Mouse (Mus musculus): ENCODE results near the gene Ins1.

The Ins1 gene

DNA sequence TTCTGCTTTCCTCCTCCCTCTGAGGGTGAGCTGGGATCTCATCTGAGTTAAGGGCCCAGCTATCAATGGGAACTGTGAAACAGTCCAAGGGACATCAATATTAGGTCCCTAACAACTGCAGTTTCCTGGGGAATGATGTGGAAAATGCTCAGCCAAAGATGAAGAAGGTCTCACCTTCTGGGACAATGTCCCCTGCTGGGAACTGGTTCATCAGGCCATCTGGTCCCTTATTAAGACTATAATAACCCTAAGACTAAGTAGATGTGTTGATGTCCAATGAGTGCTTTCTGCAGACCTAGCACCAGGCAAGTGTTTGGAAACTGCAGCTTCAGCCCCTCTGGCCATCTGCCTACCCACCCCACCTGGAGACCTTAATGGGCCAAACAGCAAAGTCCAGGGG is at the start of gene Ins1:
Ins1 (plus strand) TSS at position 301 of the 400 bp plus-strand sequence.
- no peak for DNase-seq

Data from cerebellum, adult 11-12 months (tissue).